Mouse (Mus musculus) cerebellum, adult 2 months (tissue): ENCODE results near the gene Olfr521. TPM values are rescaled to one million over a fixed set of nuclear protein-coding genes. Genes with fewer than 3 reads are reported as not detected.
"Not testable (repeated sequence)": the region's sequence is repeated elsewhere in the genome, so short reads cannot be mapped to it uniquely, and the experiment has no call there.

Experiments used
- DNase-seq, 2 experiments: peaks; one replicate each; pipeline ENCODE4 v3.0.0; 2021
- H3K27ac ChIP-seq: fragments of 200-500 bp; 2 replicates; pipeline ENCODE4 v1.5.1; 2012; ENCODE audit warnings: low read length, control low read depth, inconsistent platforms; ENCODE audit not compliant: insufficient read depth
- H3K27me3 ChIP-seq: fragments of 200-500 bp; 2 replicates; pipeline ENCODE4 v1.6.1; 2012; ENCODE audit warnings: inconsistent platforms, mild to moderate bottlenecking, low read length, moderate library complexity; ENCODE audit not compliant: control insufficient read depth, insufficient read depth
- H3K4me1 ChIP-seq: fragments of 200-500 bp; 2 replicates; pipeline ENCODE4 v1.6.1; 2011; ENCODE audit warnings: low read length; ENCODE audit not compliant: control insufficient read depth, insufficient read depth
- H3K4me3 ChIP-seq: fragments of 200-500 bp; replicated peaks from 2 replicates; pipeline ENCODE3; 2011; ENCODE audit warnings: mild to moderate bottlenecking, low read depth, low read length, control low read depth; ENCODE audit not compliant: insufficient read depth
- CTCF ChIP-seq: fragments of 200-500 bp; IDR thresholded peaks from 2 replicates; pipeline ENCODE4 v1.5.1; 2011; ENCODE audit warnings: low read depth, mild to moderate bottlenecking, control low read depth, low read length, moderate library complexity, borderline replicate concordance; ENCODE audit not compliant: insufficient read depth
- POLR2A ChIP-seq: fragments of 200-500 bp; IDR thresholded peaks from 2 replicates; pipeline ENCODE4 v1.6.1; 2011; ENCODE audit warnings: low read length, control low read depth, borderline replicate concordance; ENCODE audit not compliant: insufficient read depth
- WGBS: fragments of 180-500 bp; shearing (Covaris S2); methylation state at CpG from one replicate; pipeline ENCODE4 v1.1.7; 2018; 5-methylcytosine and 5-hydroxymethylcytosine counted together
- polyA plus RNA-seq: library from polyadenylated mRNA; depleted of rRNA; stranded (reverse); fragments of >200 nt; gene quantifications from 2 replicates; pipeline ENCODE4 v1.2.3, GENCODE M21; 2012; rRNA removed

The Olfr521 gene
- polyA plus RNA-seq = not detected in 2 replicates

DNA sequence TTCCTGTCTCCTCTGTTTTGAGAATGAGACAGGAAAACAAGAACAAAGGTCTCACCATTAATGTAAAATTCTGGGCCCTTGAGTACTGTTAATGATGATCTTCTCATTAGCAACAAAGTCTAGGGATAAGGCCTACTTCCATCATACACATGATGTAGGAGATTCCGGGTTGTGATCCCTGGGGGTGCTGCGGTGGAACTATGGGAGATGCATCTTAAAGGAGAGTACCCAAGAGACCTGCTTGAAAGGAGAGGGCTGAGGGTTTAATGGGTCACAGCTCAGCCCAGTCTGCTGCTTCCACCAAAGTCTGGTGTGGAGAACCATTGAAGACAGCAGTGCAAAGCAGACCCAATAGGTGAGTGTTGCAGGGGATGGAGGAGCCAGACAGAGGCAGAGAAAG is at the start of gene Olfr521:
TSS of gene Olfr521 (plus strand) at position 301 of the 400 bp plus-strand sequence.
- WGBS = 97% methylated on average over 2 of the region's 2 CpGs

GRCm38 (mm10) chr7:99716536-99716935 is 46.8 kb upstream of the Olfr521 start:
- no peak for TF ChIP-seq CTCF
- no peak for TF ChIP-seq POLR2A
- no peak overlapping the region for H3K27ac ChIP-seq
- WGBS = 85% methylated on average over 2 of the region's 2 CpGs
- no peak overlapping the region for H3K4me3 ChIP-seq
- H3K27me3 ChIP-seq = no peaks in the 10 kb centered on the region
- no peaks in the 10 kb centered on the region for H3K4me1 ChIP-seq
- DNase-seq = no peak

More for the DNA sequence above, at the start of gene Olfr521:
- Histone ChIP-seq H3K4me1 (no peaks in the 10 kb centered on the region), H3K27me3 (no peaks in the 10 kb centered on the region), H3K27ac (no peak within 1 kb of the TSS), H3K4me3 (no peak within 1 kb of the TSS)
- no peak for DNase-seq
- no peak for TF ChIP-seq POLR2A
- TF ChIP-seq CTCF = no peak

- Histone ChIP-seq H3K4me3 (no peak within 1 kb of the TSS), H3K27ac (no peak within 1 kb of the TSS), H3K27me3 (no peaks in the 10 kb centered on the region), H3K4me1 (no peaks in the 10 kb centered on the region)
- DNase-seq = no peak
- TF ChIP-seq CTCF (no peak), POLR2A (no peak)
- WGBS = 90% methylated on average over 2 of the region's 2 CpGs
Measured at GRCm38 (mm10) chr7:99729973-99730372, 33.3 kb upstream of the Olfr521 start, which contains the start of gene Olfr520. Gene Olfr520, plus strand, starts transcription at chr7:99730273.

- Histone ChIP-seq H3K4me1 (no peaks in the 10 kb centered on the region), H3K27ac (no peak overlapping the region), H3K27me3 (no peaks in the 10 kb centered on the region), H3K4me3 (no peak overlapping the region)
- 97% methylated on average over 2 of the region's 2 CpGs for WGBS
- no peak for DNase-seq
- TF ChIP-seq POLR2A (no peak), CTCF (no peak)
Measured at GRCm38 (mm10) chr7:99734612-99735011, 28.7 kb upstream of the Olfr521 start.

DNA sequence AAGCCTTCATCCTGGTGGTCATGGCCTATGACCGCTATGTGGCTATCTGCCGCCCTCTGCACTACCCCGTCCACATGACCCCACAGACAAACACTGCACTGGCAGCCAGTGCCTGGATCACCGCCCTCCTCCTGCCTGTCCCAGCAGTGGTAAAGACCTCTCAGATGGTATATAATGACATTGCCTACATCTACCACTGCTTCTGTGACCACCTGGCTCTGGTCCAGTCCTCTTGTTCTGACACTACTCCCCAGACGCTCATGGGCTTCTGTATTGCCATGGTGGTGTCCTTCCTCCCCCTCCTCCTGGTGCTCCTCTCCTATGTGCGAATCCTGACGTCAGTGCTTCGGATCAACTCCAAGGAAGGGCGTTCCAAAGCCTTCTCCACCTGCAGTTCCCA is 27.8 kb upstream of the Olfr521 start:
- not testable (repeated sequence) for H3K27me3 ChIP-seq, H3K4me3 ChIP-seq, H3K27ac ChIP-seq, H3K4me1 ChIP-seq, DNase-seq
- WGBS = 91% methylated on average over 9 of the region's 9 CpGs

DNA sequence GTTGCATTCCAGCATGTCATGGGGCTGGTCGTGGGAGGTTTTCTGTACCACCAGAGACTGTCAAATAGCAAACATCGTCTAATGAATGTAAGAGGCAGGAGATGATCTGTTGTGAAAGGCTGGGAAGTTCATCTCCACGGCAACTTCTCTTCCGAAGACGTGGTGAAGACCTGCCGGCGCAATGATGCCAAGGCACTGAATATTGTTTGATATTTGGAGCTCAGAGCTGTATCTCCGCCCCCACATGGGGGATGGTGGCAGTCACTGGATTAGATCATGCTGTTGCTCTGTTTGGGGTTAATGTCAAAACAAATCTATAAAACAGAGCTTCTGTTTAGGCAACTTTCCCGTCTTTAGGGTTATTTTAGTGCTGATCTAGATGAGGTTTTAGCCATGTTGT is 24.0 kb upstream of the Olfr521 start:
- Histone ChIP-seq H3K4me1 (no peaks in the 10 kb centered on the region), H3K27me3 (no peaks in the 10 kb centered on the region), H3K27ac (no peak overlapping the region), H3K4me3 (no peak overlapping the region)
- WGBS = 20% methylated on average over 9 of the region's 9 CpGs
- no peak for DNase-seq
- TF ChIP-seq POLR2A (no peak), CTCF (no peak)

GRCm38 (mm10) chr7:99781385-99781784 is 18.1 kb downstream of the Olfr521 start:
- Histone ChIP-seq H3K4me1 (no peaks in the 10 kb centered on the region), H3K27ac (no peak overlapping the region), H3K27me3 (no peaks in the 10 kb centered on the region), H3K4me3 (no peak overlapping the region)
- WGBS = 81% methylated on average over 5 of the region's 5 CpGs
- DNase-seq = no peak
- TF ChIP-seq CTCF = no peak

- H3K27me3 ChIP-seq = no peaks in the 10 kb centered on the region
- H3K4me3 ChIP-seq = no peak overlapping the region
- H3K4me1 ChIP-seq = no peaks in the 10 kb centered on the region
- H3K27ac ChIP-seq = no peak overlapping the region
- 82% methylated on average over 2 of the region's 2 CpGs for WGBS
- no peak for DNase-seq
- TF ChIP-seq POLR2A (no peak), CTCF (no peak)
Measured at GRCm38 (mm10) chr7:99781916-99782315, 18.6 kb downstream of the Olfr521 start.
